Mouse (Mus musculus): Measurements from ENCODE around the gene Nppb.

Nppb gene

GRCm38 (mm10) chr4:147985205-147986132 lies at the start of gene Nppb:
Nppb (plus strand) TSS chr4:147985788.
- peak; percentile 79 for DNase-seq (ENCODE audit: low spot score)

DNA sequence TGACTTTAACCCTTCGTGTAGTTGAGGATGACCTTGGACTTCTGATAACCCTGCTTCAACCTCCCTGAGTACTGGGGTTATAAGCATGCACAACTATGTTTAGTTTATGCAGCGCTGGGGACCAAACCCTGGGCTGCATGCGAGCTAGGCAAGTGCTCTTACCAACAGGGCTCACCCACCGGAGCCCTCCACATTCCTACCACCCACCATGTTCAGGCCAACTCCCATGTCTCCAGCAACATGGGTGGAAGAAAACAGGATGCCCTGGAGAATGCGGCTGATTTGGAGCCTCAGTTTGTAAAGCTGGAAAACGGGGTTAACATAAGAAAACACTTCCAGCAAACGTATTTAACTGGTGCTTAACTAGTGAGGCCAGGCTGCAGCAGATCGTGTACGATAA lies 49.7 kb upstream of the Nppb start:
- no peak for DNase-seq (ENCODE audit: low spot score)

GRCm38 (mm10) chr4:147936331-147936954 lies 49.1 kb upstream of the Nppb start, which contains the start of gene Plod1:
Plod1 (minus strand) TSS chr4:147936767.
- DNase-seq (ENCODE audit: low spot score): peak; percentile 79

- no peak for DNase-seq (ENCODE audit: low spot score)
Observed at GRCm38 (mm10) chr4:147937021-147937420, 48.6 kb upstream of the Nppb start.

GRCm38 (mm10) chr4:147937486-147937885 lies 48.1 kb upstream of the Nppb start:
- no peak for DNase-seq (ENCODE audit: low spot score)

DNA sequence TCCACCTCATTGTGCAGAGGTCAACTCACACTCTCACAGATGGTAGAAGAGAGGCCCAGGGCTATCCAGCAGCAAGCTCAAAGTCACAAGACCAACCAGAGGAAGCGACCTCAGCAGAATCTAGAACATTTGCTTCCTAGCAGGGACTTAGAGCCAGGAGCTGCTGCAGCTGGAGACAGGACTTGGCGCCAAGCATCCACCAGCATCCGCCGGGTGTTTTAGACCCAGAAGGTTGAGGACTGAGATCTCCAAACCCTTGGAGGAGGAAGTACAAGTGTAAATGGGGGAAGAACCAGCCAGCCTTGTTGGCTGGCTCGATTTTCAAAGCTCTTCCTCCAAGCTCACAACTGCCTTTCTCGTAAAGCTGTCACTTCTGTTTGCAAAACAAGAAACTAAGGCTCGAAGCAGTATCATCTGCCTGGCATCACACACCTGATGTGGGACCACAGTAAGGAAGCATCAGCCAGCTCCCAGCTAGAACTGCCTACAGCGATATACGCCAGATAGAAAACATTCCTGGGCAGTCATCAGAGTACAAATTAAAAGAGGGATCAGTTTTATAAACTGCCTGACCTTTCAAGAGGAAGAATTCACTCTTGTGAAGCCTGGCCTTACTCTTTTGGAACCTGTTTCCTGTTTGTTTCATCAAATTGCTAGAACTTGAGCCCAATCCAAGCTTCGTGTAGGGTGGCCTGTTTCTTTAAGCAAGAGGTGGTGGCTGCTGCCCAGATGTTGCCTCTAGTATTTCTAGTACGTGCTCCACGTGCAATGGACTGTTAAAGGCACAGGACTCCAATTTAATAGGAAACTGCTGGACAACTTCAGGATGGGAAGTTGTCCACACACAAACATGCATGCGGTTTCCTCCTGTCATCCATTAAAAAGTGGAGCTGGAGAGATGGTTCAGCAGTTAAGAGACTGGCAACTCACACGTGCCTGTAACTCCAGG lies 47.2 kb upstream of the Nppb start:
- no peak for DNase-seq (ENCODE audit: low spot score)

DNA sequence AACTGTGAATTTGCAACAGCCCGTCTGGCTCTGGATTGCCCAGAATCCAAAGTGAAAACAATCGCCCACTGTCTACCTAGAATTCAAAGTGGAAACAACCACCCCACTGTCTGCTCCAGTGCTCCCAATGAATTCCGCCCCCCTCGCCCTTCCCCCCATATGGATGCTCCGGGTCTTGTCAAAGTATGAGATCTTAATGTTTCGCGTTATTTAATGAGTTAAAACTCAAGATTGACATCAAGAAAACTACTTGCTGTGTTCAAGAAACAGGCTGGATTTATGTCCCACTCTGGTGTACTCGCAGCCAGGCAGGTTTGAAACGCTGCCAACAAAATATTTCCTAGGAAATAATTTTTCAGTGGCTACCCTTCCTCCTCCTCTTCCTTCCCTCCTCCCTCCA lies 45.5 kb upstream of the Nppb start:
- DNase-seq (ENCODE audit: low spot score): no peak

- peak; percentile 92 for DNase-seq (ENCODE audit: low spot score)
Observed at GRCm38 (mm10) chr4:147940576-147941044, 45.0 kb upstream of the Nppb start, which contains the start of gene 2510039O18Rik. 2510039O18Rik (plus strand) TSS chr4:147940895.

GRCm38 (mm10) chr4:147941045-147942020 lies 44.3 kb upstream of the Nppb start:
- DNase-seq (ENCODE audit: low spot score): no peak

DNA sequence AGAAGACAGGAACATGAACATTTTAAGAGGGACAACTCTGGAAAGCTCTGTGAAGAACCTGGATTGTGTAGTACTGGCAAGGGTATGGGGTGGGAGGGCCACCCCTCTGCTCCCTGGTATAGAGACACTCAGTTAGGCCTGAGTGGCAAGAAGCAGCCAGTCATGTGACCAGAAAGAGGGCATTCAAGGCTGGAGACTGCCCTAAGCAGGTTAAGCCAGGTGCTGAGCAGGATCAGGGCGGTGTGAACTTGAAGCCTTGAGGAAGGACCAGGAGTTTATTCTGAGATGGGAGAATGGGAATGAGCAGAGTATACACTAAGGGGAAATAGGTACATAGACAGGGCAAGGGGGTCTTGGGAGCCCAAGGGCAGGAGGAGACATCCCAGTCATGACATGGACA lies 42.6 kb upstream of the Nppb start:
- DNase-seq (ENCODE audit: low spot score): no peak

- DNase-seq (ENCODE audit: low spot score): no peak
Observed at GRCm38 (mm10) chr4:147947511-147947910, 38.1 kb upstream of the Nppb start.

- DNase-seq (ENCODE audit: low spot score): peak; percentile 80
Observed at GRCm38 (mm10) chr4:147953590-147953989, 32.0 kb upstream of the Nppb start.

DNA sequence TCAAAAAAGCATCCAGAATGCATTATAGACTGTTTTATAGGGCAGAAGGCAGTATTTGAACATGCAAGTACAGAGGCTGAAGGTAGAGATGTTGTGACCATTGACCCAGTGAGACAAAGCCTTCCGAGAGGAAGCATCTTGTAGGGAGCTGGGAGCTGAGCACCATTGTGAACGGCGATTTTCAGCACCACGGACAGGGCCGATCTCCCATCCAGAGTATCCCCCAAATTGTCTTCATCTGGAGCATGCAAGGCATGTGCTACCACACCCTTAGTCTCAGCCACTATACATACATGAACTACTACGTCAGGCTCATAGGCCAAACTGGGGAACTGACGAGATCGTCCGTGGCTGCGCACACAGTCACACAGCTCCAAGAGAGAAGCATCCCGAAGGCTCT lies 28.4 kb upstream of the Nppb start:
- peak; percentile 85 for DNase-seq (ENCODE audit: low spot score)

GRCm38 (mm10) chr4:147959881-147960831 lies 25.4 kb upstream of the Nppb start:
- peak; percentile 93 for DNase-seq (ENCODE audit: low spot score)

DNA sequence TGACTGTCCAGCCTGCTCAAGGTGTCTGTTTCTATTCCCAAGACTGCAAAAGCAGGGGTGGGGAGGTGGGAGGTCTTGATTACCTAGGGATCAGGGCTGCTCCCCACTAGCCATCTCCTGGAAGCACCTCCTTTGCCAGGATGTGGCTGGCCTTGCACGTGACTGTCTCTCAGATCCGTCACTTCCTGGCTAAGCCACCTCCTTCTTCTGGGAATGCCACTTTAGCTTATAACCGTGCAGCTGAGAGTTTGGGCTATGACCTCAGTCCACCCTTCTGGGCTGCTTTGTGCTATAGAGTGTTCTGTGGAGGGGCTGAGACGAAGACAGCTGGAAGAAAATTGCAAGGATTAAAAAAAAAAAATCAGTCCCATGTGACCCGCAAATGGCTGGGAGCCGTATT lies 22.8 kb upstream of the Nppb start:
- no peak for DNase-seq (ENCODE audit: low spot score)

DNA sequence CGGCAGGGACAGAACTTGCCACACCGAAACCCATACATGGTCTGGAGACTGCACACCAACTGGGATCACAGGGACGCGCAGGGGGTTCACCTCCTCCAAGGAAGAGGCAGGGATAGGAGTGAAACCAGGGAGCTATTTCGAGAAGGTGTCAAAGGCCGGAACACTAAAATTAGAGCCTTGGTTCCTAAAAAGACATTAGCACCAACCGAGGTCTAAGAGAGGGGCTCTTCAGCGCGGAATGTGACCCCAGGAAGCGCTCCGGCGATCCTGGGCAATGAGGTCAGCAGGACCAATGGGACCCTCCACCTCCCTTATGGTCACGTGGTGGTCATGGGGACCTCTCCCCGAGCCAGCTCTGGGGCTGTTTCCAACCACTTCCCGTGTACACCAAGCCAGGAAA lies 22.0 kb upstream of the Nppb start:
- no peak for DNase-seq (ENCODE audit: low spot score)

- no peak for DNase-seq (ENCODE audit: low spot score)
Observed at GRCm38 (mm10) chr4:147965712-147966111, 19.9 kb upstream of the Nppb start.

DNA sequence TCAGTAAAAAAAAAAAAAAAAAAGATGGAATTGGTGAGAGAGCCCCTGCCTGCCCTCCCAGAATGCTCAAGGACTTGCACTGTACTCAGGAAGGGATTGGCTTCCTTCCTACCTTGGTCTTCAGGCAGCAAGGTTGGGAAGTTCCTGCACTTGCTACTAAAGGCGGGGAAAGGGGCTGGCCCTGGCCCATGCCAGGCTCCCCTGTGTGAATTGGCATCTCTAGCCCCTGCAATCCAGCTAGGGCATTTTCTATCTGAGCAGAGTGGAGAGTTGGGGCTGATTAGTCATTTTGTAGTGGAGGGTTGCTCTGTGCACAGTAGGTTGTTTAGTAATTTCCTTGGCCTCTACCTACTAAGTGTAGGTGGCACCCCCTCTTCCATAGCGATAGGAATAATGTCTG lies 16.8 kb upstream of the Nppb start:
- no peak for DNase-seq (ENCODE audit: low spot score)

GRCm38 (mm10) chr4:147969337-147969736 lies 16.3 kb upstream of the Nppb start:
- DNase-seq (ENCODE audit: low spot score): no peak

GRCm38 (mm10) chr4:147976237-147976636 lies 9.4 kb upstream of the Nppb start:
- DNase-seq (ENCODE audit: low spot score): no peak

Data from embryo, embryonic 10 days (tissue).